Mouse (Mus musculus): ENCODE measurements at regions not wholly inside any gene's neighbourhood (a gene's known extent, or its start where the extent isn't known, plus 50 kb on each side); places are given as distances from the start of the nearest gene placed in this dataset.

- Histone ChIP-seq H3K36me3 (no peaks in the 10 kb centered on the region), H3K4me2 (replicated peaks) (no peak overlapping the region), H3K9me3 (no peaks in the 10 kb centered on the region), H3K27ac (no peak overlapping the region), H3K9ac (no peak overlapping the region), H3K4me3 (no peak overlapping the region), H3K27me3 (replicated peaks) (no peaks in the 10 kb centered on the region), H3K4me1 (no peaks in the 10 kb centered on the region)
- 90% methylated on average over 2 of the region's 2 CpGs for WGBS
- no peak for ATAC-seq (ENCODE audit: low FRiP score, low read depth)
These were observed 252.2 kb downstream of the Spry2 start for GRCm38 (mm10) chr14:105644428-105644827.

- no peak for ATAC-seq (ENCODE audit: low FRiP score, low read depth)
- Histone ChIP-seq H3K27ac (no peak overlapping the region), H3K9ac (no peak overlapping the region), H3K27me3 (replicated peaks) (no peaks in the 10 kb centered on the region), H3K36me3 (no peaks in the 10 kb centered on the region), H3K4me2 (replicated peaks) (no peak overlapping the region), H3K4me3 (no peak overlapping the region), H3K4me1 (no peaks in the 10 kb centered on the region), H3K9me3 (no peaks in the 10 kb centered on the region)
- WGBS: 92% methylated on average over 7 of the region's 7 CpGs
These were observed 253.2 kb downstream of the Spry2 start for GRCm38 (mm10) chr14:105643285-105643957.

GRCm38 (mm10) chr14:105632335-105632734, 264.3 kb downstream of the Spry2 start:
- no peak overlapping the region for H3K4me2 ChIP-seq (replicated peaks)
- no peaks in the 10 kb centered on the region for H3K9me3 ChIP-seq
- WGBS: 92% methylated on average over 4 of the region's 4 CpGs
- H3K9ac ChIP-seq: no peak overlapping the region
- no peak for ATAC-seq (ENCODE audit: low FRiP score, low read depth)
- H3K27me3 ChIP-seq (replicated peaks): no peaks in the 10 kb centered on the region
- H3K27ac ChIP-seq: no peak overlapping the region
- peaks cover 7% of the 10 kb centered on the region; the same call in 1 of the 2 replicates for H3K4me1 ChIP-seq
- no peak overlapping the region for H3K4me3 ChIP-seq
- H3K36me3 ChIP-seq: no peaks in the 10 kb centered on the region

DNA sequence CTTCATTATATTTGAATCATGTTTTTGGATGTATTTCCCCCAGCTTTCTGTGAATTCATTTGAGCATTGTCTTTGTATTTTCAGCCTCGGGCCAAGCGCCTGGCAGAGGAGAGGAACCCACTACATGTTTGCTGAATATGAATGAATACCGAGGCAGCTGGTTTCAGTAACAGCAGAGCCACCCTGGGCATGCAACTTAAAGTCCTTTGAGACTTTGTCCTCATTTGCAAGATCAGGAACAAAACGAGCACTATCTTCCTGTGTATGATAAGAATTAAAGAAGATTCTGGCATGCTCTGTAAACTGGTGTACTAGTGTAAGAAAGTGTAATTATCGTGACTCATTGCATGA, 265.0 kb downstream of the Spry2 start:
- Histone ChIP-seq H3K36me3 (no peaks in the 10 kb centered on the region), H3K9me3 (no peaks in the 10 kb centered on the region), H3K9ac (no peak overlapping the region), H3K27me3 (replicated peaks) (no peaks in the 10 kb centered on the region), H3K4me2 (replicated peaks) (peak overlapping the region; percentile 2; the same call in 1 of the 2 replicates), H3K27ac (no peak overlapping the region), H3K4me3 (no peak overlapping the region), H3K4me1 (peaks cover 7% of the 10 kb centered on the region; the same call in 1 of the 2 replicates)
- WGBS: 73% methylated on average over 5 of the region's 5 CpGs
- 0 out of 2 replicates have a peak, but pooled peaks have one; percentile 38 for ATAC-seq (ENCODE audit: low FRiP score, low read depth)

- 42% methylated on average over 9 of the region's 9 CpGs for WGBS
- H3K36me3 ChIP-seq: no peaks in the 10 kb centered on the region
- no peak overlapping the region for H3K9ac ChIP-seq
- H3K4me2 ChIP-seq (replicated peaks): peak overlapping the region; percentile 2; the same call in 1 of the 2 replicates
- no peak overlapping the region for H3K4me3 ChIP-seq
- H3K27me3 ChIP-seq (replicated peaks): no peaks in the 10 kb centered on the region
- no peaks in the 10 kb centered on the region for H3K9me3 ChIP-seq
- H3K4me1 ChIP-seq: peaks cover 7% of the 10 kb centered on the region; the same call in 1 of the 2 replicates
- ATAC-seq (ENCODE audit: low FRiP score, low read depth): peak; percentile 81
- no peak overlapping the region for H3K27ac ChIP-seq
These were observed 265.5 kb downstream of the Spry2 start for GRCm38 (mm10) chr14:105630867-105631680.

DNA sequence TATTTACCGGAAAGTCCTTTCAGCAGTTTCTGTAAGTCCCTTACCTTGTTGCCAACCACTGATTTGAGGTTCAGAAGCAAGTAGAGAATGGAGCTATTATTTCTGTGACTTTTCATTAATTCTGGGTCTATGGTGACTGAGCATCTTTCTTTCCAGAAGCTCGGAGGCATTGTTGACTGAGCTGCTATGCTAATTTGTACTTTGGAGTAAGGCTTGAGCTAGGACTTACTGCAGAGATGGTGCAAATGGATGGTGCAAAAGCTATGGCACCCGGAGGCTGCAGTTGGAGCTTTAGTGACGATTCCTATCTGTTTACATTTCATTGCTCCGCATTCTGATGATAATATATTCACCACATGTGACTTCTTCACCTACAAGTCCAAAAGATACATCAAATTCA, 266.2 kb downstream of the Spry2 start:
- H3K4me2 ChIP-seq (replicated peaks): no peak overlapping the region
- 72% methylated on average over 5 of the region's 5 CpGs for WGBS
- H3K27me3 ChIP-seq (replicated peaks): no peaks in the 10 kb centered on the region
- no peak for ATAC-seq (ENCODE audit: low FRiP score, low read depth)
- H3K4me1 ChIP-seq: peaks cover 7% of the 10 kb centered on the region; the same call in 1 of the 2 replicates
- H3K9me3 ChIP-seq: no peaks in the 10 kb centered on the region
- no peak overlapping the region for H3K9ac ChIP-seq
- H3K4me3 ChIP-seq: no peak overlapping the region
- H3K36me3 ChIP-seq: no peaks in the 10 kb centered on the region
- no peak overlapping the region for H3K27ac ChIP-seq

DNA sequence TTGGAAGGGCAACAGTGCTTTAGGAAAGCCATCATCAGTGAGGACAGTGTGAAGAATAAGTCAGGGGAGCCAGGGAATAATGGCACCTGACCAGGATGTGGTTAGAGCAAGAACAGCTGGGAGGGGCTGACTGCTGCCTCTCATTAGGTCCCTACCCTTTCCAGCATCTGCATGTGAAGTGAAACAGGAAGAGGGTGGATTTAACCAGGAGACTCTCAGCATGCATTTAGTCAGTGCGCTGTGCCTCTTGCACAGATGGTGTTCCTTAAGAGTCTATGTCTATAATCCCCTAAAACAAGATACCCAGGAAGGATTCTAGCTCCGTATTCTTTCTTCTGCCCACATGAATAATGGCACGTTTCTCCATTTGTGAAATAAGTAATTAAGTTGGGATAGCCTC, 267.9 kb downstream of the Spry2 start:
- no peak for ATAC-seq (ENCODE audit: low FRiP score, low read depth)
- no peak overlapping the region for H3K4me3 ChIP-seq
- H3K4me2 ChIP-seq (replicated peaks): no peak overlapping the region
- no peaks in the 10 kb centered on the region for H3K9me3 ChIP-seq
- H3K9ac ChIP-seq: no peak overlapping the region
- no peak overlapping the region for H3K27ac ChIP-seq
- H3K36me3 ChIP-seq: no peaks in the 10 kb centered on the region
- peaks cover 7% of the 10 kb centered on the region; the same call in 1 of the 2 replicates for H3K4me1 ChIP-seq
- H3K27me3 ChIP-seq (replicated peaks): no peaks in the 10 kb centered on the region
- WGBS: 73% methylated on average over 3 of the region's 3 CpGs

DNA sequence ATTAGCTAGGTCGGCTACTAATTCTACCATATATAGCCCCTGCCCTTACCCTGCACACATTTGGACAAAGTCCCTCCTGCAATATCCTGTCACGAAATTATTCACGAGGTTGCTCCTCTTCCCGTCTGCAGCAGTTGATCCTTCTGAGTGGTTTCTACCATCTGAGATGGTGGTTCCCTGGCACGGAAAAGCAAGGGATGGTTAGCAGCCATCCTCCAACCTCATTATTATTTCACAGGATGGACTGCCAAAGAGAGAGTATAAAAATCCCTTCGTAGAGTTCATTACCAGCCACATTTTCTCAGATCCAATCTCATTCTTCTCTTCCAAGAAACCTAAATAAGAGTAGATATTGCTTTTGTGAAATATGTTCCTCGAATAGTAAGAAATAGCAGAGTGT, 272.2 kb downstream of the Spry2 start:
- H3K27me3 ChIP-seq (replicated peaks): no peaks in the 10 kb centered on the region
- WGBS: 87% methylated on average over 7 of the region's 7 CpGs
- no peak overlapping the region for H3K4me2 ChIP-seq (replicated peaks)
- no peaks in the 10 kb centered on the region for H3K36me3 ChIP-seq
- no peak overlapping the region for H3K9ac ChIP-seq
- H3K27ac ChIP-seq: no peak overlapping the region
- H3K9me3 ChIP-seq: no peaks in the 10 kb centered on the region
- no peaks in the 10 kb centered on the region for H3K4me1 ChIP-seq
- ATAC-seq (ENCODE audit: low FRiP score, low read depth): no peak
- H3K4me3 ChIP-seq: no peak overlapping the region

- Histone ChIP-seq H3K4me3 (no peak overlapping the region), H3K27me3 (replicated peaks) (no peaks in the 10 kb centered on the region), H3K4me1 (no peaks in the 10 kb centered on the region), H3K9ac (no peak overlapping the region), H3K4me2 (replicated peaks) (no peak overlapping the region), H3K36me3 (no peaks in the 10 kb centered on the region), H3K9me3 (no peaks in the 10 kb centered on the region), H3K27ac (no peak overlapping the region)
- no peak for ATAC-seq (ENCODE audit: low FRiP score, low read depth)
- 95% methylated on average over 5 of the region's 5 CpGs for WGBS
These were observed 274.5 kb downstream of the Spry2 start for GRCm38 (mm10) chr14:105622166-105622565.

- WGBS: 84% methylated on average over 6 of the region's 6 CpGs
- H3K4me2 ChIP-seq (replicated peaks): no peak overlapping the region
- no peaks in the 10 kb centered on the region for H3K4me1 ChIP-seq
- H3K36me3 ChIP-seq: no peaks in the 10 kb centered on the region
- no peak for ATAC-seq (ENCODE audit: low FRiP score, low read depth)
- no peaks in the 10 kb centered on the region for H3K27me3 ChIP-seq (replicated peaks)
- no peaks in the 10 kb centered on the region for H3K9me3 ChIP-seq
- no peak overlapping the region for H3K4me3 ChIP-seq
- no peak overlapping the region for H3K27ac ChIP-seq
- no peak overlapping the region for H3K9ac ChIP-seq
These were observed 275.5 kb downstream of the Spry2 start for GRCm38 (mm10) chr14:105621124-105621523.

GRCm38 (mm10) chr14:105619449-105619848, 277.2 kb downstream of the Spry2 start:
- Histone ChIP-seq H3K9me3 (no peaks in the 10 kb centered on the region), H3K4me3 (no peak overlapping the region), H3K36me3 (no peaks in the 10 kb centered on the region), H3K27me3 (replicated peaks) (no peaks in the 10 kb centered on the region), H3K4me2 (replicated peaks) (no peak overlapping the region), H3K27ac (no peak overlapping the region), H3K9ac (no peak overlapping the region), H3K4me1 (no peaks in the 10 kb centered on the region)
- no peak for ATAC-seq (ENCODE audit: low FRiP score, low read depth)
- 88% methylated on average over 8 of the region's 8 CpGs for WGBS

- Histone ChIP-seq H3K27ac (no peak overlapping the region), H3K36me3 (no peaks in the 10 kb centered on the region), H3K9me3 (no peaks in the 10 kb centered on the region), H3K9ac (no peak overlapping the region), H3K27me3 (replicated peaks) (no peaks in the 10 kb centered on the region), H3K4me2 (replicated peaks) (no peak overlapping the region), H3K4me1 (no peaks in the 10 kb centered on the region), H3K4me3 (no peak overlapping the region)
- 87% methylated on average over 3 of the region's 3 CpGs for WGBS
- ATAC-seq (ENCODE audit: low FRiP score, low read depth): no peak
These were observed 280.9 kb downstream of the Spry2 start for GRCm38 (mm10) chr14:105615766-105616165.
